8 mouse cellular contexts compared by ENCODE assay signal in genomic region chr4:155122444-155123040, GRCm38 (mm10). TPM values are rescaled to one million over a fixed set of nuclear protein-coding genes. Genes with fewer than 3 reads are reported as not detected.
DNase-seq lines count a peak whose midpoint lies in the region; ATAC-seq lines count a peak whose summit lies in the region.

No protein-coding gene starts in this region.

- H3K27ac ChIP-seq in neural tube, embryonic 11.5 days (ENCODE audit: low read depth, low read length) = 0 out of 2 replicates have a peak overlapping the region, but pooled peaks have one; percentile 54
- H3K27ac ChIP-seq in heart, embryonic 11.5 days (ENCODE audit: low read depth, low read length) = peak overlapping the region; percentile 82
- H3K27ac ChIP-seq in lung, embryonic 15.5 days = peak overlapping the region; percentile 93

- no peaks in the 10 kb centered on the region for H3K36me3 ChIP-seq in neural tube, embryonic 11.5 days (ENCODE audit: control insufficient read depth, insufficient read depth, low read length)
- H3K36me3 ChIP-seq in heart, embryonic 11.5 days (ENCODE audit: control insufficient read depth, insufficient read depth, low read length) = no peaks in the 10 kb centered on the region
- H3K36me3 ChIP-seq in lung, embryonic 15.5 days = no peaks in the 10 kb centered on the region

- peaks cover 13% of the 10 kb centered on the region for H3K4me1 ChIP-seq in neural tube, embryonic 11.5 days (ENCODE audit: control insufficient read depth, insufficient read depth, low read length)
- peaks cover 58% of the 10 kb centered on the region for H3K4me1 ChIP-seq in heart, embryonic 11.5 days (ENCODE audit: control insufficient read depth, insufficient read depth, low read length)
- H3K4me1 ChIP-seq in lung, embryonic 15.5 days = peaks cover 53% of the 10 kb centered on the region

- ATAC-seq in neural tube, embryonic 11.5 days (ENCODE audit: insufficient read depth, low FRiP score, low TSS enrichment) = peak; percentile 29; the same call in 1 of the 2 replicates
- ATAC-seq in heart, embryonic 11.5 days (replicated peaks; ENCODE audit: insufficient number of reproducible peaks, low FRiP score, low TSS enrichment) = peak; percentile 46; the same call in 1 of the 2 replicates
- ATAC-seq in lung, embryonic 15.5 days (ENCODE audit: borderline replicate concordance, extremely low read depth, low FRiP score, low TSS enrichment) = peak; percentile 81

- H3K9ac ChIP-seq in neural tube, embryonic 11.5 days (ENCODE audit: low read length) = no peak overlapping the region; the same call in 1 of the 2 replicates
- H3K9ac ChIP-seq in heart, embryonic 11.5 days (ENCODE audit: low read depth, low read length) = peak overlapping the region; percentile 47
- H3K9ac ChIP-seq in lung, embryonic 15.5 days = no peak overlapping the region; the same call in none of the 2 replicates

- H3K9me3 ChIP-seq in neural tube, embryonic 11.5 days (ENCODE audit: control insufficient read depth, low read length) = no peaks in the 10 kb centered on the region
- no peaks in the 10 kb centered on the region; the same call in 1 of the 2 replicates for H3K9me3 ChIP-seq in heart, embryonic 11.5 days (replicated peaks; ENCODE audit: control insufficient read depth, low read length)
- H3K9me3 ChIP-seq in lung, embryonic 15.5 days = no peaks in the 10 kb centered on the region

- no peak overlapping the region for H3K4me2 ChIP-seq in neural tube, embryonic 11.5 days (ENCODE audit: low read depth)
- peak overlapping the region; percentile 27 for H3K4me2 ChIP-seq in heart, embryonic 11.5 days
- peak overlapping the region; percentile 40 for H3K4me2 ChIP-seq in lung, embryonic 15.5 days

- H3K4me3 ChIP-seq in neural tube, embryonic 11.5 days (ENCODE audit: low read depth, low read length) = no peak overlapping the region
- H3K4me3 ChIP-seq in heart, embryonic 11.5 days (ENCODE audit: low read depth, low read length) = no peak overlapping the region
- H3K4me3 ChIP-seq in lung, embryonic 15.5 days = no peak overlapping the region

- no peaks in the 10 kb centered on the region for H3K27me3 ChIP-seq in neural tube, embryonic 11.5 days (ENCODE audit: control insufficient read depth, insufficient read depth, low read length)
- H3K27me3 ChIP-seq in heart, embryonic 11.5 days (ENCODE audit: control insufficient read depth, insufficient read depth, low read length) = no peaks in the 10 kb centered on the region
- no peaks in the 10 kb centered on the region for H3K27me3 ChIP-seq in lung, embryonic 15.5 days

- WGBS in neural tube, embryonic 11.5 days = 42% methylated on average over 16 of the region's 16 CpGs
- WGBS in heart, embryonic 11.5 days (ENCODE audit: insufficient replicate concordance) = 22% methylated on average over 16 of the region's 16 CpGs
- 9% methylated on average over 16 of the region's 16 CpGs for WGBS in lung, embryonic 15.5 days

- DNase-seq in neural tube, embryonic 11.5 days (ENCODE audit: low spot score) = peak; percentile 64
- DNase-seq in neural tube, embryonic 10.5 days (ENCODE audit: extremely low spot score, low spot score) = no peak
- DNase-seq in fat pad, adult 2 months (ENCODE audit: extremely low read depth, low read depth, low spot score) = peak; percentile 37
- DNase-seq in kidney, postnatal 4 days = peak; percentile 79 to 87
- DNase-seq in right cerebral cortex, postnatal 14 days = peak; percentile 98
- no peak for DNase-seq in B cell, adult 2 months

RNA-seq across cellular contexts. Expression of gene Morn1, which starts 36.2 kb away (rescaled TPM):
- polyA plus RNA-seq in neural tube, embryonic 11.5 days (2014; fragmentation: Nextera tagmentation; extraction: Ambion mirVana) = 3.9 and 5.3 TPM in 2 replicates
- polyA plus RNA-seq in heart, embryonic 11.5 days (2014; fragmentation: Nextera tagmentation; extraction: Ambion mirVana) = 2.5 and 2.9 TPM in 2 replicates
- polyA plus RNA-seq in lung, embryonic 15.5 days (2015; fragmentation: Nextera tagmentation; extraction: Ambion mirVana) = 5.9 and 7.7 TPM in 2 replicates

RNA-seq across cellular contexts. Expression of gene Rer1, which starts 36.4 kb away (rescaled TPM):
- polyA plus RNA-seq in neural tube, embryonic 11.5 days (2014; fragmentation: Nextera tagmentation; extraction: Ambion mirVana) = 143 and 145 TPM in 2 replicates
- polyA plus RNA-seq in heart, embryonic 11.5 days (2014; fragmentation: Nextera tagmentation; extraction: Ambion mirVana) = 148 TPM in 2 replicates
- 157 and 163 TPM in 2 replicates for polyA plus RNA-seq in lung, embryonic 15.5 days (2015; fragmentation: Nextera tagmentation; extraction: Ambion mirVana)

RNA-seq across cellular contexts. Expression of gene Pex10, which starts 55.7 kb away (rescaled TPM):
- 6.9 and 8.3 TPM in 2 replicates for polyA plus RNA-seq in neural tube, embryonic 11.5 days (2014; fragmentation: Nextera tagmentation; extraction: Ambion mirVana)
- 4.1 and 9.9 TPM in 2 replicates for polyA plus RNA-seq in heart, embryonic 11.5 days (2014; fragmentation: Nextera tagmentation; extraction: Ambion mirVana)
- 21.1 and 26.2 TPM in 2 replicates for polyA plus RNA-seq in lung, embryonic 15.5 days (2015; fragmentation: Nextera tagmentation; extraction: Ambion mirVana)

Comparison
In these comparisons a context has a peak if more than half of its experiments do, and no peak if none do; other contexts are left out.
1. DNase-seq: peak in neural tube, embryonic 11.5 days (single experiment), fat pad, adult 2 months (single experiment), kidney, postnatal 4 days (2 of 2) and right cerebral cortex, postnatal 14 days (single experiment); none in neural tube, embryonic 10.5 days (single experiment) and B cell, adult 2 months (0 of 2).
2. ATAC-seq: peak in every context shown above with its lines; median percentile 81 in lung, embryonic 15.5 days; 46 in heart, embryonic 11.5 days; 29 in neural tube, embryonic 11.5 days.
3. Peak in every context shown above with its lines, with median percentiles within 50 percentile points of each other: H3K27ac ChIP-seq.